Mouse (Mus musculus) adrenal gland, postnatal 25 days (tissue): ENCODE data around the gene Prf1. TPM values are rescaled to one million over a fixed set of nuclear protein-coding genes. Genes with fewer than 3 reads are reported as not detected.

Source experiments
- DNase-seq: peaks from one replicate; pipeline ENCODE4 v3.0.0; 2021; ENCODE audit warnings: mixed read lengths
- long read RNA-seq: library from polyadenylated mRNA; stranded (forward); transcript quantifications from one replicate; pipeline ENCODE4 v2.0.0, GENCODE M21; 2021
- total RNA-seq: library from RNA; stranded (reverse); gene quantifications from 2 replicates; pipeline ENCODE4 v1.2.3, GENCODE M21; 2021

Prf1 gene
- total RNA-seq, result 0.15 TPM in 1 of 2 replicates, not detected in the other
- long read RNA-seq, partial matches to known transcripts, result 0 of 2 reads
- long read RNA-seq, other reads (novel, unspliced or antisense), result 1 of 2 reads

- DNase-seq, result no peak
Observed at GRCm38 (mm10) chr10:61297477-61297876, at the start of gene Prf1. Prf1 (plus strand) TSS chr10:61297833.

GRCm38 (mm10) chr10:61248596-61249114 lies 49.0 kb upstream of the Prf1 start:
- no peak for DNase-seq

- DNase-seq, result no peak
Observed at GRCm38 (mm10) chr10:61249951-61250350, 47.7 kb upstream of the Prf1 start.

GRCm38 (mm10) chr10:61254761-61255160 lies 42.9 kb upstream of the Prf1 start:
- peak; percentile 28 for DNase-seq

- no peak for DNase-seq
Observed at GRCm38 (mm10) chr10:61255190-61255589, 42.4 kb upstream of the Prf1 start.

GRCm38 (mm10) chr10:61256665-61257064 lies 41.0 kb upstream of the Prf1 start:
- no peak for DNase-seq

GRCm38 (mm10) chr10:61258131-61258530 lies 39.5 kb upstream of the Prf1 start:
- no peak for DNase-seq

GRCm38 (mm10) chr10:61261229-61262156 lies 36.1 kb upstream of the Prf1 start:
- DNase-seq, result no peak

GRCm38 (mm10) chr10:61263606-61264005 lies 34.0 kb upstream of the Prf1 start:
- DNase-seq, result no peak

GRCm38 (mm10) chr10:61267378-61267777 lies 30.3 kb upstream of the Prf1 start:
- no peak for DNase-seq

GRCm38 (mm10) chr10:61272089-61272626 lies 25.5 kb upstream of the Prf1 start:
- DNase-seq, result no peak

- no peak for DNase-seq
Observed at GRCm38 (mm10) chr10:61272631-61273030, 25.0 kb upstream of the Prf1 start.

GRCm38 (mm10) chr10:61273081-61273843 lies 24.4 kb upstream of the Prf1 start, which contains the start of gene Adamts14:
Adamts14 (minus strand) TSS chr10:61273438.
- DNase-seq, result peak; percentile 38

GRCm38 (mm10) chr10:61273844-61274215 lies 23.8 kb upstream of the Prf1 start:
- no peak for DNase-seq

GRCm38 (mm10) chr10:61274532-61274931 lies 23.1 kb upstream of the Prf1 start:
- no peak for DNase-seq

- no peak for DNase-seq
Observed at GRCm38 (mm10) chr10:61275669-61276110, 21.9 kb upstream of the Prf1 start.

- DNase-seq, result no peak
Observed at GRCm38 (mm10) chr10:61277051-61277450, 20.6 kb upstream of the Prf1 start.

GRCm38 (mm10) chr10:61277918-61278674 lies 19.5 kb upstream of the Prf1 start:
- DNase-seq, result peak; percentile 24

GRCm38 (mm10) chr10:61281115-61281514 lies 16.5 kb upstream of the Prf1 start:
- no peak for DNase-seq

GRCm38 (mm10) chr10:61284309-61284708 lies 13.3 kb upstream of the Prf1 start:
- DNase-seq, result no peak

GRCm38 (mm10) chr10:61285271-61285670 lies 12.4 kb upstream of the Prf1 start:
- DNase-seq, result no peak

- no peak for DNase-seq
Observed at GRCm38 (mm10) chr10:61286246-61286645, 11.4 kb upstream of the Prf1 start.
